In genomic region chr5:116829771-116830170, GRCm38 (mm10) we compare ENCODE assay signal across 8 mouse cellular contexts.
DNase-seq lines count a peak whose midpoint lies in the region; ATAC-seq and TF ChIP-seq lines count a peak whose summit lies in the region.

No protein-coding gene starts in this region.

- TF ChIP-seq CTCF in kidney, postnatal 0 days (IDR thresholded peaks at IDR 0.05; ENCODE audit: low read depth), result no peak
- no peak for TF ChIP-seq CTCF in gastrocnemius, adult 2 months (IDR thresholded peaks at IDR 0.05)

- H3K9me3 ChIP-seq in kidney, postnatal 0 days (replicated peaks; ENCODE audit: low read length), result no peaks in the 10 kb centered on the region
- H3K9me3 ChIP-seq in ES-E14 (ENCODE audit: control insufficient read depth, insufficient read depth, low read depth, low read length), result no peaks in the 10 kb centered on the region
- no peaks in the 10 kb centered on the region for H3K9me3 ChIP-seq in limb, embryonic 10.5 days (replicated peaks)

- peak; percentile 90 for DNase-seq in kidney, postnatal 0 days (ENCODE audit: low spot score)
- no peak for DNase-seq in kidney, adult 9 months
- peak; percentile 92 for DNase-seq in ES-E14 (ENCODE audit: low read depth, low spot score)
- peak; percentile 92 for DNase-seq in ZHBTc4 (ENCODE audit: low read depth, low spot score)
- DNase-seq in limb, embryonic 10.5 days (ENCODE audit: low spot score), result peak; percentile 69
- DNase-seq in cerebellum, adult 18-20 months, result no peak
- DNase-seq in thymus, postnatal 14 days, result no peak
- no peak for DNase-seq in gastrocnemius, adult 2 months

- H3K4me1 ChIP-seq in kidney, postnatal 0 days (replicated peaks; ENCODE audit: insufficient read depth, low read length), result no peaks in the 10 kb centered on the region
- H3K4me1 ChIP-seq in ES-E14 (ENCODE audit: control insufficient read depth in 2 of 2, insufficient read depth in 2 of 2, low read length in 2 of 2, poor library complexity in 1 of 2), result no peaks in the 10 kb centered on the region
- no peaks in the 10 kb centered on the region for H3K4me1 ChIP-seq in limb, embryonic 10.5 days

- in situ Hi-C loops in ES-E14 (cut with MboI; ENCODE audit: low sequenced_read_pairs in 2 of 2, unreplicated experiment in 2 of 2), result no loop called here

- no peak overlapping the region for H3K9ac ChIP-seq in kidney, postnatal 0 days (ENCODE audit: low read depth, low read length)
- H3K9ac ChIP-seq in ES-E14 (ENCODE audit: insufficient read depth, low read depth, low read length, poor library complexity, severe bottlenecking), result no peak overlapping the region

- no peak overlapping the region for H3K4me2 ChIP-seq in kidney, postnatal 0 days (ENCODE audit: low read length)

- intact Hi-C loops in gastrocnemius, adult 2 months (cut with DNase I), result no loop called here

- H3K4me3 ChIP-seq in kidney, postnatal 0 days (replicated peaks; ENCODE audit: low read depth, low read length), result no peak overlapping the region
- no peak overlapping the region for H3K4me3 ChIP-seq in ES-E14 (ENCODE audit: insufficient read depth in 1 of 2, low read depth in 1 of 2, low read length in 2 of 2, poor library complexity in 1 of 2, severe bottlenecking in 1 of 2)
- no peak overlapping the region for H3K4me3 ChIP-seq in limb, embryonic 10.5 days
- H3K4me3 ChIP-seq in gastrocnemius, adult 2 months, result no peak overlapping the region

- H3K27me3 ChIP-seq in kidney, postnatal 0 days (ENCODE audit: insufficient read depth, low read length), result no peaks in the 10 kb centered on the region
- no peaks in the 10 kb centered on the region for H3K27me3 ChIP-seq in limb, embryonic 10.5 days (ENCODE audit: low read depth, poor library complexity, severe bottlenecking)

- H3K36me3 ChIP-seq in kidney, postnatal 0 days (ENCODE audit: insufficient read depth, low read length), result no peaks in the 10 kb centered on the region
- H3K36me3 ChIP-seq in ES-E14 (ENCODE audit: control insufficient read depth, insufficient read depth, low read length, poor library complexity, severe bottlenecking), result no peaks in the 10 kb centered on the region
- no peaks in the 10 kb centered on the region for H3K36me3 ChIP-seq in limb, embryonic 10.5 days

- no peak for ATAC-seq in kidney, postnatal 0 days (replicated peaks; ENCODE audit: low FRiP score, low read depth)

- H3K27ac ChIP-seq in kidney, postnatal 0 days, result no peak overlapping the region
- H3K27ac ChIP-seq in ES-E14 (ENCODE audit: insufficient read depth, low read depth, low read length, poor library complexity, severe bottlenecking), result no peak overlapping the region
- H3K27ac ChIP-seq in limb, embryonic 10.5 days, result no peak overlapping the region
- H3K27ac ChIP-seq in gastrocnemius, adult 2 months, result no peak overlapping the region

- WGBS in kidney, postnatal 0 days, result 8% methylated on average over 11 of the region's 11 CpGs
- 13% methylated on average over 11 of the region's 11 CpGs for WGBS in limb, embryonic 10.5 days

TF ChIP-seq in ES-E14, 5 proteins besides CTCF, POLR2A, EP300 and RAD21:
- TF ChIP-seq ZNF384 (IDR thresholded peaks at IDR 0.05; ENCODE audit: low read depth, low read length) (no peak), CHD2 (IDR thresholded peaks at IDR 0.05; ENCODE audit: low read depth, low read length) (no peak), ZC3H11A (IDR thresholded peaks at IDR 0.05; ENCODE audit: borderline replicate concordance, low read depth, low read length) (0 out of 2 replicates have a peak, but pooled peaks have one; percentile 1), MAFK (IDR thresholded peaks at IDR 0.05; ENCODE audit: insufficient read depth, low read depth, low read length) (no peak), HCFC1 (IDR thresholded peaks at IDR 0.05; ENCODE audit: borderline replicate concordance, insufficient read depth, low read length) (no peak)

Comparison
In these comparisons a context has a peak if more than half of its experiments do, and no peak if none do; other contexts are left out.
1. DNase-seq: peak in kidney, postnatal 0 days (single experiment), ES-E14 (single experiment), ZHBTc4 (single experiment) and limb, embryonic 10.5 days (single experiment); none in kidney, adult 9 months (single experiment), cerebellum, adult 18-20 months (0 of 2), thymus, postnatal 14 days (single experiment) and gastrocnemius, adult 2 months (single experiment).